Mouse (Mus musculus): ENCODE measurements around the gene Gm47995.
"Not testable (repeated sequence)": the region's sequence is repeated elsewhere in the genome, so short reads cannot be mapped to it uniquely, and the experiment has no call there.

DNA sequence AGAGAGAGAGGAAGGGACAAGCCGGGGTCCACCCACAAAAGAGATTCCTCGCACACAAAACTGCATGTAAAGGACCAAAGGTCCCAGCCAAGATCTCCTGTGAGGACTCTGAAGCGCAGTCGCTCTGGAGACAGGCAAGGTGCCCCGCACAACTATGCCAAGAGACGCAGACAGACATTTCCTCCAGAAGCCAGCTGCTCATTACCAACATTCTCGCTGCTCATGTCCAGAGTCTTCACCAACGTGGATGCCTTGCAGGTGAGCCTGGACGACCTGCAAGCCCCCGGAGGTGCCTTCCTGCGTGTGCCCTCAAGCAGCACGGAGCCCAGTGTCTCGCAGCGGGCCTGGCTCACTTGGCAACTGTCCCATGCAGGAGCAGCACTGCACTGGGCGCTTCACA lies 5.5 kb upstream of the Gm47995 start:
- TF ChIP-seq JUND (conservative IDR thresholded peaks at IDR 0.05; ENCODE audit: low read depth, low read length); CTCF (conservative IDR thresholded peaks at IDR 0.05 in 1 of 2, IDR thresholded peaks at IDR 0.05 in 1 of 2; ENCODE audit: low read depth in 2 of 2, low read length in 2 of 2); MAX (IDR thresholded peaks at IDR 0.05; ENCODE audit: low read length); MYC (IDR thresholded peaks at IDR 0.05; ENCODE audit: low read depth, low read length); PAX5 (IDR thresholded peaks at IDR 0.05; ENCODE audit: low read length); ZC3H11A (IDR thresholded peaks at IDR 0.05; ENCODE audit: low read depth, low read length); POLR2A (IDR thresholded peaks at IDR 0.05; ENCODE audit: low read depth, low read length); NRF1 (IDR thresholded peaks at IDR 0.05; ENCODE audit: low read depth, low read length): not testable (repeated sequence)

All from CH12.LX (cell line).